Mouse (Mus musculus): Measurements from ENCODE around the gene Sun3. TPM values are rescaled to one million over a fixed set of nuclear protein-coding genes. Genes with fewer than 3 reads are reported as not detected.

The Sun3 gene
- not detected in 2 replicates for polyA plus RNA-seq (2014; fragmentation: Nextera tagmentation; extraction: Ambion mirVana)

- peak within 1 kb of the TSS; percentile 40; the same call in 1 of the 2 replicates for H3K9ac ChIP-seq (ENCODE audit: low read depth, low read length)
- H3K4me2 ChIP-seq (replicated peaks; ENCODE audit: low read depth, low read length), result peak within 1 kb of the TSS; percentile 96
- peaks cover 18% of the 10 kb centered on the region; the same call in 1 of the 2 replicates for H3K27me3 ChIP-seq (ENCODE audit: control insufficient read depth, insufficient read depth, low read length)
- ATAC-seq (ENCODE audit: low FRiP score, low TSS enrichment), result no peak
- under 1% methylated on average over 18 of the region's 18 CpGs for WGBS
- no peaks in the 10 kb centered on the region for H3K36me3 ChIP-seq (ENCODE audit: control insufficient read depth, insufficient read depth, low read length)
- no peaks in the 10 kb centered on the region for H3K9me3 ChIP-seq (ENCODE audit: control insufficient read depth, low read length)
- peak within 1 kb of the TSS; percentile 52 for H3K4me3 ChIP-seq (ENCODE audit: low read length)
- H3K27ac ChIP-seq (ENCODE audit: low read depth, low read length), result no peak within 1 kb of the TSS
- H3K4me1 ChIP-seq (ENCODE audit: control insufficient read depth, insufficient read depth, low read length), result 0 out of 2 replicates have a peak, but pooled peaks cover 4% of the 10 kb centered on the region
Observed at GRCm38 (mm10) chr11:9048703-9049060, at the start of gene Sun3. Sun3 (minus strand) TSS chr11:9048991.

GRCm38 (mm10) chr11:9076444-9076843 lies 27.7 kb upstream of the Sun3 start:
- no peaks in the 10 kb centered on the region for H3K4me1 ChIP-seq (ENCODE audit: control insufficient read depth, insufficient read depth, low read length)
- ATAC-seq (ENCODE audit: low FRiP score, low TSS enrichment), result no peak
- H3K4me3 ChIP-seq (ENCODE audit: low read length), result no peak overlapping the region
- H3K27me3 ChIP-seq (ENCODE audit: control insufficient read depth, insufficient read depth, low read length), result no peaks in the 10 kb centered on the region
- no peak overlapping the region for H3K27ac ChIP-seq (ENCODE audit: low read depth, low read length)
- H3K9me3 ChIP-seq (ENCODE audit: control insufficient read depth, low read length), result no peaks in the 10 kb centered on the region
- no peaks in the 10 kb centered on the region for H3K36me3 ChIP-seq (ENCODE audit: control insufficient read depth, insufficient read depth, low read length)
- H3K9ac ChIP-seq (ENCODE audit: low read depth, low read length), result no peak overlapping the region
- WGBS, result 91% methylated on average over 3 of the region's 3 CpGs
- H3K4me2 ChIP-seq (replicated peaks; ENCODE audit: low read depth, low read length), result no peak overlapping the region

GRCm38 (mm10) chr11:9060484-9060883 lies 11.7 kb upstream of the Sun3 start:
- H3K27ac ChIP-seq (ENCODE audit: low read depth, low read length), result no peak overlapping the region
- H3K27me3 ChIP-seq (ENCODE audit: control insufficient read depth, insufficient read depth, low read length), result no peaks in the 10 kb centered on the region
- ATAC-seq (ENCODE audit: low FRiP score, low TSS enrichment), result no peak
- H3K4me3 ChIP-seq (ENCODE audit: low read length), result no peak overlapping the region
- no peaks in the 10 kb centered on the region for H3K9me3 ChIP-seq (ENCODE audit: control insufficient read depth, low read length)
- H3K4me2 ChIP-seq (replicated peaks; ENCODE audit: low read depth, low read length), result no peak overlapping the region
- H3K4me1 ChIP-seq (ENCODE audit: control insufficient read depth, insufficient read depth, low read length), result no peaks in the 10 kb centered on the region
- H3K36me3 ChIP-seq (ENCODE audit: control insufficient read depth, insufficient read depth, low read length), result no peaks in the 10 kb centered on the region
- no peak overlapping the region for H3K9ac ChIP-seq (ENCODE audit: low read depth, low read length)
- WGBS, result 52% methylated on average over 5 of the region's 5 CpGs

GRCm38 (mm10) chr11:9060029-9060428 lies 11.2 kb upstream of the Sun3 start:
- no peaks in the 10 kb centered on the region for H3K9me3 ChIP-seq (ENCODE audit: control insufficient read depth, low read length)
- no peak for ATAC-seq (ENCODE audit: low FRiP score, low TSS enrichment)
- no peaks in the 10 kb centered on the region for H3K4me1 ChIP-seq (ENCODE audit: control insufficient read depth, insufficient read depth, low read length)
- H3K4me3 ChIP-seq (ENCODE audit: low read length), result no peak overlapping the region
- no peak overlapping the region for H3K9ac ChIP-seq (ENCODE audit: low read depth, low read length)
- no peaks in the 10 kb centered on the region for H3K36me3 ChIP-seq (ENCODE audit: control insufficient read depth, insufficient read depth, low read length)
- H3K4me2 ChIP-seq (replicated peaks; ENCODE audit: low read depth, low read length), result no peak overlapping the region
- H3K27me3 ChIP-seq (ENCODE audit: control insufficient read depth, insufficient read depth, low read length), result no peaks in the 10 kb centered on the region
- 69% methylated on average over 1 of the region's 1 CpGs for WGBS
- H3K27ac ChIP-seq (ENCODE audit: low read depth, low read length), result no peak overlapping the region

- no peak overlapping the region for H3K4me3 ChIP-seq (ENCODE audit: low read length)
- no peak overlapping the region for H3K9ac ChIP-seq (ENCODE audit: low read depth, low read length)
- no peaks in the 10 kb centered on the region for H3K4me1 ChIP-seq (ENCODE audit: control insufficient read depth, insufficient read depth, low read length)
- no peak overlapping the region for H3K4me2 ChIP-seq (replicated peaks; ENCODE audit: low read depth, low read length)
- H3K36me3 ChIP-seq (ENCODE audit: control insufficient read depth, insufficient read depth, low read length), result no peaks in the 10 kb centered on the region
- H3K27ac ChIP-seq (ENCODE audit: low read depth, low read length), result no peak overlapping the region
- H3K9me3 ChIP-seq (ENCODE audit: control insufficient read depth, low read length), result no peaks in the 10 kb centered on the region
- ATAC-seq (ENCODE audit: low FRiP score, low TSS enrichment), result no peak
- no peaks in the 10 kb centered on the region for H3K27me3 ChIP-seq (ENCODE audit: control insufficient read depth, insufficient read depth, low read length)
- 90% methylated on average over 4 of the region's 4 CpGs for WGBS
Observed at GRCm38 (mm10) chr11:9057711-9058110, 8.9 kb upstream of the Sun3 start.

- Histone ChIP-seq H3K4me3 (ENCODE audit: low read length) (no peak overlapping the region), H3K4me1 (ENCODE audit: control insufficient read depth, insufficient read depth, low read length) (no peaks in the 10 kb centered on the region), H3K9ac (ENCODE audit: low read depth, low read length) (no peak overlapping the region), H3K27ac (ENCODE audit: low read depth, low read length) (no peak overlapping the region), H3K4me2 (replicated peaks; ENCODE audit: low read depth, low read length) (no peak overlapping the region), H3K9me3 (ENCODE audit: control insufficient read depth, low read length) (no peaks in the 10 kb centered on the region), H3K27me3 (ENCODE audit: control insufficient read depth, insufficient read depth, low read length) (no peaks in the 10 kb centered on the region), H3K36me3 (ENCODE audit: control insufficient read depth, insufficient read depth, low read length) (no peaks in the 10 kb centered on the region)
- 83% methylated on average over 2 of the region's 2 CpGs for WGBS
- no peak for ATAC-seq (ENCODE audit: low FRiP score, low TSS enrichment)
Observed at GRCm38 (mm10) chr11:9056937-9057336, 8.1 kb upstream of the Sun3 start.

GRCm38 (mm10) chr11:9051895-9052294 lies 3.1 kb upstream of the Sun3 start:
- Histone ChIP-seq H3K4me3 (ENCODE audit: low read length) (no peak overlapping the region), H3K36me3 (ENCODE audit: control insufficient read depth, insufficient read depth, low read length) (no peaks in the 10 kb centered on the region), H3K27me3 (ENCODE audit: control insufficient read depth, insufficient read depth, low read length) (peaks cover 18% of the 10 kb centered on the region; the same call in 1 of the 2 replicates), H3K4me1 (ENCODE audit: control insufficient read depth, insufficient read depth, low read length) (0 out of 2 replicates have a peak, but pooled peaks cover 4% of the 10 kb centered on the region), H3K9me3 (ENCODE audit: control insufficient read depth, low read length) (no peaks in the 10 kb centered on the region), H3K4me2 (replicated peaks; ENCODE audit: low read depth, low read length) (no peak overlapping the region), H3K9ac (ENCODE audit: low read depth, low read length) (no peak overlapping the region), H3K27ac (ENCODE audit: low read depth, low read length) (no peak overlapping the region)
- no peak for ATAC-seq (ENCODE audit: low FRiP score, low TSS enrichment)
- 65% methylated on average over 2 of the region's 2 CpGs for WGBS

GRCm38 (mm10) chr11:9050241-9050640 lies 1.4 kb upstream of the Sun3 start:
- Histone ChIP-seq H3K4me3 (ENCODE audit: low read length) (no peak overlapping the region), H3K27me3 (ENCODE audit: control insufficient read depth, insufficient read depth, low read length) (peaks cover 18% of the 10 kb centered on the region; the same call in 1 of the 2 replicates), H3K9me3 (ENCODE audit: control insufficient read depth, low read length) (no peaks in the 10 kb centered on the region), H3K27ac (ENCODE audit: low read depth, low read length) (no peak overlapping the region), H3K4me2 (replicated peaks; ENCODE audit: low read depth, low read length) (no peak overlapping the region), H3K4me1 (ENCODE audit: control insufficient read depth, insufficient read depth, low read length) (0 out of 2 replicates have a peak, but pooled peaks cover 4% of the 10 kb centered on the region), H3K36me3 (ENCODE audit: control insufficient read depth, insufficient read depth, low read length) (no peaks in the 10 kb centered on the region), H3K9ac (ENCODE audit: low read depth, low read length) (no peak overlapping the region)
- 82% methylated on average over 4 of the region's 4 CpGs for WGBS
- no peak for ATAC-seq (ENCODE audit: low FRiP score, low TSS enrichment)

GRCm38 (mm10) chr11:9048011-9048702 lies 634 bp downstream of the Sun3 start, which contains the start of gene Gm11992:
Gm11992 (plus strand) TSS chr11:9048594.
- Histone ChIP-seq H3K27me3 (ENCODE audit: control insufficient read depth, insufficient read depth, low read length) (peaks cover 18% of the 10 kb centered on the region; the same call in 1 of the 2 replicates), H3K9ac (ENCODE audit: low read depth, low read length) (peak within 1 kb of the TSS; percentile 40; the same call in 1 of the 2 replicates), H3K4me1 (ENCODE audit: control insufficient read depth, insufficient read depth, low read length) (0 out of 2 replicates have a peak, but pooled peaks cover 4% of the 10 kb centered on the region), H3K4me2 (replicated peaks; ENCODE audit: low read depth, low read length) (peak within 1 kb of the TSS; percentile 96), H3K36me3 (ENCODE audit: control insufficient read depth, insufficient read depth, low read length) (no peaks in the 10 kb centered on the region), H3K4me3 (ENCODE audit: low read length) (peak within 1 kb of the TSS; percentile 52), H3K27ac (ENCODE audit: low read depth, low read length) (no peak within 1 kb of the TSS), H3K9me3 (ENCODE audit: control insufficient read depth, low read length) (no peaks in the 10 kb centered on the region)
- ATAC-seq (ENCODE audit: low FRiP score, low TSS enrichment), result peak; percentile 100
- 3% methylated on average over 21 of the region's 21 CpGs for WGBS
